Mouse (Mus musculus) cerebellum, adult 2 months (tissue): Measurements from ENCODE around the gene Olfr1495. TPM values are rescaled to one million over a fixed set of nuclear protein-coding genes. Genes with fewer than 3 reads are reported as not detected.

Experiments used
- DNase-seq, 2 experiments: peaks; one replicate each; pipeline ENCODE4 v3.0.0; 2021
- H3K27ac ChIP-seq: fragments of 200-500 bp; 2 replicates; pipeline ENCODE4 v1.5.1; 2012; ENCODE audit warnings: low read length, control low read depth, inconsistent platforms; ENCODE audit not compliant: insufficient read depth
- H3K27me3 ChIP-seq: fragments of 200-500 bp; 2 replicates; pipeline ENCODE4 v1.6.1; 2012; ENCODE audit warnings: inconsistent platforms, mild to moderate bottlenecking, low read length, moderate library complexity; ENCODE audit not compliant: control insufficient read depth, insufficient read depth
- H3K4me1 ChIP-seq: fragments of 200-500 bp; 2 replicates; pipeline ENCODE4 v1.6.1; 2011; ENCODE audit warnings: low read length; ENCODE audit not compliant: control insufficient read depth, insufficient read depth
- H3K4me3 ChIP-seq: fragments of 200-500 bp; replicated peaks from 2 replicates; pipeline ENCODE3; 2011; ENCODE audit warnings: mild to moderate bottlenecking, low read depth, low read length, control low read depth; ENCODE audit not compliant: insufficient read depth
- CTCF ChIP-seq: fragments of 200-500 bp; IDR thresholded peaks from 2 replicates; pipeline ENCODE4 v1.5.1; 2011; ENCODE audit warnings: low read depth, mild to moderate bottlenecking, control low read depth, low read length, moderate library complexity, borderline replicate concordance; ENCODE audit not compliant: insufficient read depth
- POLR2A ChIP-seq: fragments of 200-500 bp; IDR thresholded peaks from 2 replicates; pipeline ENCODE4 v1.6.1; 2011; ENCODE audit warnings: low read length, control low read depth, borderline replicate concordance; ENCODE audit not compliant: insufficient read depth
- WGBS: fragments of 180-500 bp; shearing (Covaris S2); methylation state at CpG from one replicate; pipeline ENCODE4 v1.1.7; 2018; 5-methylcytosine and 5-hydroxymethylcytosine counted together
- polyA plus RNA-seq: library from polyadenylated mRNA; depleted of rRNA; stranded (reverse); fragments of >200 nt; gene quantifications from 2 replicates; pipeline ENCODE4 v1.2.3, GENCODE M21; 2012; rRNA removed

The Olfr1495 gene
- polyA plus RNA-seq, 1 experiment = not detected

- 58% methylated on average over 2 of the region's 2 CpGs for WGBS
- H3K27ac ChIP-seq = no peak overlapping the region
- no peak for DNase-seq
- H3K27me3 ChIP-seq = no peaks in the 10 kb centered on the region
- no peaks in the 10 kb centered on the region for H3K4me1 ChIP-seq
- TF ChIP-seq CTCF (peak; percentile 22; the same call in 1 of the 2 replicates), POLR2A (no peak)
- H3K4me3 ChIP-seq = no peak overlapping the region
Observed at GRCm38 (mm10) chr19:13812823-13813222, 48.4 kb downstream of the Olfr1495 start.

- TF ChIP-seq CTCF (peak; percentile 3; the same call in 1 of the 2 replicates), POLR2A (no peak)
- no peak overlapping the region for H3K4me3 ChIP-seq
- DNase-seq = peak in 1 of 2 experiments; percentile 4
- 31% methylated on average over 5 of the region's 5 CpGs for WGBS
- H3K27me3 ChIP-seq = no peaks in the 10 kb centered on the region
- H3K4me1 ChIP-seq = no peaks in the 10 kb centered on the region
- H3K27ac ChIP-seq = no peak overlapping the region
Observed at GRCm38 (mm10) chr19:13818827-13819226, 54.4 kb downstream of the Olfr1495 start.

GRCm38 (mm10) chr19:13819347-13819746 lies 54.9 kb downstream of the Olfr1495 start, which contains the start of gene Olfr1499:
Olfr1499 (minus strand) TSS chr19:13819447.
- TF ChIP-seq CTCF (no peak), POLR2A (no peak)
- no peak for DNase-seq
- Histone ChIP-seq H3K4me3 (no peak within 1 kb of the TSS), H3K27me3 (no peaks in the 10 kb centered on the region), H3K27ac (no peak within 1 kb of the TSS), H3K4me1 (no peaks in the 10 kb centered on the region)

Other genes with a start within 250 kb of the Olfr1495 start
- not detected in 2 replicates for gene Olfr1480, start 236.7 kb upstream of the Olfr1495 start, polyA plus RNA-seq
- gene Olfr1484, start 181.1 kb upstream of the Olfr1495 start, polyA plus RNA-seq = not detected in 2 replicates
- gene Olfr1487, start 147.2 kb upstream of the Olfr1495 start, polyA plus RNA-seq = not detected in 2 replicates
- gene Olfr1489, start 133.0 kb upstream of the Olfr1495 start, polyA plus RNA-seq = not detected in 2 replicates
- gene Olfr1490, start 113.5 kb upstream of the Olfr1495 start, polyA plus RNA-seq = not detected in 2 replicates
- not detected in 2 replicates for gene Olfr1491, start 67.3 kb upstream of the Olfr1495 start, polyA plus RNA-seq
- not detected in 2 replicates for gene Olfr1493-ps1, start 41.3 kb upstream of the Olfr1495 start, polyA plus RNA-seq
- not detected in 2 replicates for gene Olfr1494, start 24.9 kb upstream of the Olfr1495 start, polyA plus RNA-seq
- not detected in 2 replicates for gene Olfr1496, start 13.3 kb downstream of the Olfr1495 start, polyA plus RNA-seq
- not detected in 2 replicates for gene Olfr1497, start 33.6 kb downstream of the Olfr1495 start, polyA plus RNA-seq
- not detected in 2 replicates for gene Olfr1499, start 54.8 kb downstream of the Olfr1495 start, polyA plus RNA-seq
- not detected in 2 replicates for gene Olfr1500, start 65.9 kb downstream of the Olfr1495 start, polyA plus RNA-seq
- not detected in 2 replicates for gene Olfr1501, start 86.1 kb downstream of the Olfr1495 start, polyA plus RNA-seq
- not detected in 2 replicates for gene Olfr1502, start 97.2 kb downstream of the Olfr1495 start, polyA plus RNA-seq
- gene Olfr1504, start 133.3 kb downstream of the Olfr1495 start, polyA plus RNA-seq = not detected in 2 replicates
- gene Olfr1505, start 148.9 kb downstream of the Olfr1495 start, polyA plus RNA-seq = not detected in 2 replicates